Mouse (Mus musculus): Measurements from ENCODE around the gene Nomo1. TPM values are rescaled to one million over a fixed set of nuclear protein-coding genes. Genes with fewer than 3 reads are reported as not detected.

Gene Nomo1
- polyA plus RNA-seq, 1 experiment from 2014 or later, result 47.8 TPM

DNA sequence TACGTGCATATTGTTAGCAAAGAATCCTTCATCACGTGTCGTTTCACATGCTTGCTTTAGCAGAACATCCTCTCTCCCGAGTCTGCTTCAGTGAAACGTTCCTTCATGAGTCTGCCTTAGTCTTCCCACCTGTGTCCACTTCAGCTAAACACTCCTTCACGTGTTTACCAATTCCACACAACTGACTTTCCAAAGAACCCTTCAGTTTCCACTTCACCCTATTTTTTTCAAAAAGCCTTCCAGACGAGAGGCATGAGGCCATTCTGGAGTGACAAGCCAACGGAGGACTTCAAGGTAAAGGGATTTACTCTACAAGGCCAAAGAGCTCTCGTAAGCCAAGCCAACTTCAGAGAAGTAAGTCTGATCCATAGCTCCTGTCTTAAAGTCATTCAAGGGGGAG, 8.1 kb upstream of the Nomo1 start:
- H3K4me3 ChIP-seq, result no peak overlapping the region
- no peaks in the 10 kb centered on the region for H3K36me3 ChIP-seq
- 0 out of 2 replicates have a peak, but pooled peaks cover 3% of the 10 kb centered on the region for H3K27me3 ChIP-seq (replicated peaks)
- no peak for ATAC-seq (ENCODE audit: insufficient number of reproducible peaks, low FRiP score)
- no peak overlapping the region for H3K27ac ChIP-seq (ENCODE audit: poor library complexity, severe bottlenecking)
- H3K4me1 ChIP-seq (replicated peaks), result peaks cover 7% of the 10 kb centered on the region; the same call in 1 of the 2 replicates
- H3K4me2 ChIP-seq, result no peak overlapping the region
- 67% methylated on average over 9 of the region's 9 CpGs for WGBS
- no peaks in the 10 kb centered on the region for H3K9me3 ChIP-seq (replicated peaks)
- H3K9ac ChIP-seq, result no peak overlapping the region

DNA sequence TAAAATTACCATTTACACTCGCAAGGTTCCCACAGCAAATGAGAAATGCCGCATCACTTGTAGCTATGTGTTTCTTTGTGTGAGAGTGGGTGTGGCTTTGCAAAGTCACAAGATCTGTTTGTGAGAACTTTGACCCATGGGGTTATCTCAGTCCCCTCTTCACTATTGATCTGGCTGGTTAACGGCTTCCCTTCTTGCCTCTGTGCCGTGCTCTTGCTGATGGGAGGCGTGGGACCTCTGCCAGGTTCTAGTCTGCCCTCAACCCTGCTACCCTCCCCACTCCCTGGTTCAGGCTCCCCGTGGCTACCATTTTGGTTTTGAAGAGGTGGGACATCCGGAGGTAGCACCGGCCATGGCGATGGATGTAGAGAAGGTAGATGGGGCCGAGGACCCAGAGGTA, 4.8 kb upstream of the Nomo1 start:
- Histone ChIP-seq H3K4me2 (no peak overlapping the region), H3K9ac (no peak overlapping the region), H3K36me3 (no peaks in the 10 kb centered on the region), H3K4me3 (no peak overlapping the region), H3K9me3 (replicated peaks) (no peaks in the 10 kb centered on the region), H3K27ac (ENCODE audit: poor library complexity, severe bottlenecking) (no peak overlapping the region), H3K4me1 (replicated peaks) (peaks cover 7% of the 10 kb centered on the region; the same call in 1 of the 2 replicates), H3K27me3 (replicated peaks) (peaks cover 7% of the 10 kb centered on the region; the same call in 1 of the 2 replicates)
- no peak for ATAC-seq (ENCODE audit: insufficient number of reproducible peaks, low FRiP score)
- 81% methylated on average over 10 of the region's 10 CpGs for WGBS

- no peak for ATAC-seq (ENCODE audit: insufficient number of reproducible peaks, low FRiP score)
- Histone ChIP-seq H3K27me3 (replicated peaks) (peaks cover 7% of the 10 kb centered on the region; the same call in 1 of the 2 replicates), H3K4me3 (peak overlapping the region; percentile 22; the same call in 1 of the 2 replicates), H3K4me2 (peak overlapping the region; percentile 55), H3K27ac (ENCODE audit: poor library complexity, severe bottlenecking) (no peak overlapping the region), H3K36me3 (no peaks in the 10 kb centered on the region), H3K4me1 (replicated peaks) (peaks cover 11% of the 10 kb centered on the region), H3K9ac (peak overlapping the region; percentile 50; the same call in 1 of the 2 replicates), H3K9me3 (replicated peaks) (no peaks in the 10 kb centered on the region)
- WGBS, result 68% methylated on average over 9 of the region's 9 CpGs
Observed at GRCm38 (mm10) chr7:46029299-46030144, 4.0 kb upstream of the Nomo1 start.

- peak within 1 kb of the TSS; percentile 22 for H3K4me3 ChIP-seq
- H3K36me3 ChIP-seq, result no peaks in the 10 kb centered on the region
- H3K9me3 ChIP-seq (replicated peaks), result no peaks in the 10 kb centered on the region
- H3K9ac ChIP-seq, result peak within 1 kb of the TSS; percentile 50; the same call in 1 of the 2 replicates
- peak within 1 kb of the TSS; percentile 55 for H3K4me2 ChIP-seq
- H3K27ac ChIP-seq (ENCODE audit: poor library complexity, severe bottlenecking), result no peak within 1 kb of the TSS
- ATAC-seq (ENCODE audit: insufficient number of reproducible peaks, low FRiP score), result 0 out of 2 replicates have a peak, but pooled peaks have one; percentile 19
- H3K4me1 ChIP-seq (replicated peaks), result peaks cover 17% of the 10 kb centered on the region
- peaks cover 7% of the 10 kb centered on the region; the same call in 1 of the 2 replicates for H3K27me3 ChIP-seq (replicated peaks)
- WGBS, result 17% methylated on average over 11 of the region's 11 CpGs
Observed at GRCm38 (mm10) chr7:46030145-46030488, 3.4 kb upstream of the Nomo1 start, which contains the start of gene Abcc6. Gene Abcc6 (minus strand): TSS chr7:46030302.

- peaks cover 7% of the 10 kb centered on the region; the same call in 1 of the 2 replicates for H3K27me3 ChIP-seq (replicated peaks)
- no peak overlapping the region for H3K9ac ChIP-seq
- no peak overlapping the region for H3K4me3 ChIP-seq
- H3K9me3 ChIP-seq (replicated peaks), result no peaks in the 10 kb centered on the region
- ATAC-seq (ENCODE audit: insufficient number of reproducible peaks, low FRiP score), result no peak
- no peak overlapping the region for H3K27ac ChIP-seq (ENCODE audit: poor library complexity, severe bottlenecking)
- peaks cover 17% of the 10 kb centered on the region for H3K4me1 ChIP-seq (replicated peaks)
- no peaks in the 10 kb centered on the region for H3K36me3 ChIP-seq
- WGBS, result 44% methylated on average over 2 of the region's 2 CpGs
- H3K4me2 ChIP-seq, result no peak overlapping the region
Observed at GRCm38 (mm10) chr7:46031075-46031474, 2.4 kb upstream of the Nomo1 start.

DNA sequence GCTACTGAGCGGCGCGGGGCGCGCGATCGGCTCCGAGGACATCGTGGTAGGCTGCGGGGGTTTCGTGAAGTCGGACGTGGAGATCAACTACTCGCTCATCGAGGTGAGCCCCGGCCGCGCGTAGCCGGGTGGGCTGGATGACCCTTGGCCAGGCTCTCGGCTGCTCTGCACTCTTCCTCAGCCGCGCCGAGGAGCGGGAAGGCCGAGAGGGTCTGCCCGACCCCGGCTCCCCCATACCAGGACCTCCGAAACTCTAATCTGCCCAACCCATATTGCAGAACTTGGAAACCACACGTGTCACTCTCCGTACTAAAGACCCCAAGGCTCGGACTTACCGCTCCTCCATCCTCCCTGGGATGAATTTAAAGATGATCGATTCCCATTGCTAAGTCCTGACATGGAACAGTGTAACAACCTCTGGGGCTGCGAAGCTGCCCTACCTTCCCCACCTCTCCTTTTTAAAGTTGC, 406 bp downstream of the Nomo1 start:
- Histone ChIP-seq H3K36me3 (peaks cover 10% of the 10 kb centered on the region; the same call in 1 of the 2 replicates), H3K9ac (peak overlapping the region; percentile 87), H3K4me3 (peak overlapping the region; percentile 88), H3K27me3 (replicated peaks) (peaks cover 7% of the 10 kb centered on the region; the same call in 1 of the 2 replicates), H3K4me1 (replicated peaks) (peaks cover 17% of the 10 kb centered on the region), H3K9me3 (replicated peaks) (no peaks in the 10 kb centered on the region), H3K27ac (ENCODE audit: poor library complexity, severe bottlenecking) (no peak overlapping the region), H3K4me2 (peak overlapping the region; percentile 90)
- WGBS, result under 1% methylated on average over 34 of the region's 35 CpGs
- peak; percentile 56; the same call in 1 of the 2 replicates for ATAC-seq (ENCODE audit: insufficient number of reproducible peaks, low FRiP score)

DNA sequence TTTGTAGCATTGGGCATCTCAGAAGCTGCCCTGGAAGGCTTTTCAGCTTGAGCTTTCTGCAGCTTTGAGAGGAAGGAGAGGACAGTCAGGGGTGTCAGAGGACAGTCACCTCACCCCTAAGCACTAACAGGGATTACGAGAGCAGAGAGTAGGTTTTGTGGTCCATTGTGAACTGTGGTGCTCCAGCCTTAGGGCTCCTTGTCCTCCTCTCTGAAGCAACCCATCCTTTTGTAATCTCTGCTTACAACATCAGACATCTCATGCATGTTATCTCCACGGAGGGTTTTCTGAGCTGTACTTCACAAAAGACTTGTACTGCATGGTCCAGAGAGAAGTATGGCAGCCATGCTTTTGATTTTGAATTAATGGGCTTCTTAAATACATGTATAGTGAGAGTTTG, 1.5 kb downstream of the Nomo1 start:
- no peaks in the 10 kb centered on the region for H3K9me3 ChIP-seq (replicated peaks)
- H3K27me3 ChIP-seq (replicated peaks), result peaks cover 7% of the 10 kb centered on the region; the same call in 1 of the 2 replicates
- no peak for ATAC-seq (ENCODE audit: insufficient number of reproducible peaks, low FRiP score)
- H3K4me3 ChIP-seq, result peak overlapping the region; percentile 88; the same call in 1 of the 2 replicates
- H3K4me2 ChIP-seq, result peak overlapping the region; percentile 90
- H3K36me3 ChIP-seq, result peaks cover 18% of the 10 kb centered on the region
- H3K9ac ChIP-seq, result peak overlapping the region; percentile 87
- 67% methylated on average over 2 of the region's 2 CpGs for WGBS
- H3K27ac ChIP-seq (ENCODE audit: poor library complexity, severe bottlenecking), result no peak overlapping the region
- peaks cover 14% of the 10 kb centered on the region for H3K4me1 ChIP-seq (replicated peaks)

DNA sequence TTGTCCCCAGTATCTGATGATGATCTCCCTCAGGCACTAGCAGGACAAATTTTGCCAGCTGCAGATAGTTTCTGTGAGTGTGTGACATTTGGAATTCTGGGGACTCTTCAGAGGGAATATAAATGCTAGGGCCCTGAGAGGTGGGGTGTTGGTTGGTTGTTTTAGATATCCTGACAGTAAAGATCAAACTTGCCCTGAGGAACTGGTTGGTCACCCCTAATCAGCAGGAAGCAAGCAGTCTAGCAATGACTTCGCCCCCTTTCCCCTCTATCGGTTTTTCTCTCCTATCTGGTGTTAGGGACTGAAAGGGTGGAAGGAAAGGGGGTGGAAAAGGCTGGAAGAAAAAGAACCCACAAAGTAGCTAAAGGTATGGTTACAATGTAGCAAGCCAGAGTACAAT, 2.0 kb downstream of the Nomo1 start:
- Histone ChIP-seq H3K9ac (no peak overlapping the region), H3K27me3 (replicated peaks) (peaks cover 4% of the 10 kb centered on the region; the same call in 1 of the 2 replicates), H3K36me3 (peaks cover 19% of the 10 kb centered on the region), H3K4me1 (replicated peaks) (peaks cover 10% of the 10 kb centered on the region), H3K27ac (ENCODE audit: poor library complexity, severe bottlenecking) (no peak overlapping the region), H3K4me2 (no peak overlapping the region), H3K4me3 (no peak overlapping the region), H3K9me3 (replicated peaks) (no peaks in the 10 kb centered on the region)
- no peak for ATAC-seq (ENCODE audit: insufficient number of reproducible peaks, low FRiP score)
- WGBS, result 47% methylated on average over 2 of the region's 2 CpGs

- ATAC-seq (ENCODE audit: insufficient number of reproducible peaks, low FRiP score), result no peak
- H3K4me1 ChIP-seq (replicated peaks), result peaks cover 10% of the 10 kb centered on the region
- H3K27me3 ChIP-seq (replicated peaks), result no peaks in the 10 kb centered on the region
- no peaks in the 10 kb centered on the region for H3K9me3 ChIP-seq (replicated peaks)
- WGBS, result 88% methylated on average over 6 of the region's 6 CpGs
- no peak overlapping the region for H3K27ac ChIP-seq (ENCODE audit: poor library complexity, severe bottlenecking)
- no peak overlapping the region for H3K9ac ChIP-seq
- H3K4me3 ChIP-seq, result no peak overlapping the region
- H3K36me3 ChIP-seq, result peaks cover 39% of the 10 kb centered on the region
- H3K4me2 ChIP-seq, result no peak overlapping the region
Observed at GRCm38 (mm10) chr7:46037433-46037832, 3.9 kb downstream of the Nomo1 start.

DNA sequence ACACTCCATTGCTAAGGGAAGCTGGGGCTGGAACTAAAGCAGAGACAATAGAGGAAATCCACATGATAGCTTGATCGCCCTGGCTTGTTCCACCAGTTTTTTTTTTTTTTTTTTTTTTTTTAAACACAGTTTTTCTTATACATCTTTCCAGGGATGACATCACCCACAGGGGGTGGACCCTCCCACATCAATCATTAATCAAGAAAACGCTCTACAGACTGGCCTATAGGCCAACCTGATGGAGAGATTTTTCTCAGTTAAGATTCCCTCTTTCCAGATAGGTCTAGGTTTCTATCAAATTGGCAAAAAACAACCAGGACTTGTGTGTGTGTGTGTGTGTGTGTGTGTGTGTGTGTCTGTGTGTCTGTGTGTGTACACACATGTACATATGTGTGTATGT, 6.4 kb downstream of the Nomo1 start:
- H3K9ac ChIP-seq, result no peak overlapping the region
- WGBS, result 67% methylated on average over 2 of the region's 2 CpGs

DNA sequence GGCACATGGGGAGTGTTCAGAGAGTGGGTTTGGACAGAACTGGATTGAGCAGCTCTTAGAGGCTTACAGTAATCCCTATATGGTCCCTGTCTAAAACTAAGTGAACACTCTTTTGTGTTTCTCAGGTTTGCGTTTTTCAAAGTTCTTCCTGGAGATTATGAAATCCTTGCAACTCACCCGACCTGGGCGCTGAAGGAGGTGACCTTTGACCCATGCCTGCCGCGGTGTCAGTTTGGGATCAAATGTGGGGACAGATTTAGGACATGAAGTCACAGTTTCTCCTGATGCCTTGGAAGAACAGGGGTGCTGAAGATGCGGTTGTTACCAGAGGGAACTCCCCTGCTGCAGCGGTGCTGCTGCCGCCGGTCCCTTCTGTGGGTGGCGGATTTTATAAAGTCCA, 10.6 kb downstream of the Nomo1 start:
- Histone ChIP-seq H3K4me1 (replicated peaks) (no peaks in the 10 kb centered on the region), H3K27me3 (replicated peaks) (no peaks in the 10 kb centered on the region), H3K36me3 (peaks cover 86% of the 10 kb centered on the region), H3K4me2 (no peak overlapping the region), H3K9ac (no peak overlapping the region), H3K27ac (ENCODE audit: poor library complexity, severe bottlenecking) (no peak overlapping the region), H3K9me3 (replicated peaks) (no peaks in the 10 kb centered on the region), H3K4me3 (no peak overlapping the region)
- 90% methylated on average over 10 of the region's 10 CpGs for WGBS
- ATAC-seq (ENCODE audit: insufficient number of reproducible peaks, low FRiP score), result no peak

More for the DNA sequence above, 6.4 kb downstream of the Nomo1 start:
- Histone ChIP-seq H3K4me1 (replicated peaks) (peaks cover 3% of the 10 kb centered on the region), H3K36me3 (peaks cover 63% of the 10 kb centered on the region), H3K4me2 (no peak overlapping the region), H3K27me3 (replicated peaks) (no peaks in the 10 kb centered on the region), H3K4me3 (no peak overlapping the region), H3K27ac (ENCODE audit: poor library complexity, severe bottlenecking) (no peak overlapping the region), H3K9me3 (replicated peaks) (no peaks in the 10 kb centered on the region)
- ATAC-seq (ENCODE audit: insufficient number of reproducible peaks, low FRiP score), result no peak
